Mouse (Mus musculus): ENCODE measurements around the gene Tesk2. TPM values are rescaled to one million over a fixed set of nuclear protein-coding genes. Genes with fewer than 3 reads are reported as not detected.
"Not testable (repeated sequence)": the region's sequence is repeated elsewhere in the genome, so short reads cannot be mapped to it uniquely, and the experiment has no call there.

Gene Tesk2
- polyA plus RNA-seq, 1 experiment from 2014 or later, result 4.3 TPM

GRCm38 (mm10) chr4:116830070-116830368, 109.3 kb downstream of the Tesk2 start:
- Histone ChIP-seq H3K9ac (replicated peaks) (peak overlapping the region; percentile 14; the same call in 1 of the 2 replicates), H3K4me2 (replicated peaks) (no peak overlapping the region), H3K36me3 (no peaks in the 10 kb centered on the region), H3K9me3 (no peaks in the 10 kb centered on the region), H3K4me1 (peaks cover 18% of the 10 kb centered on the region), H3K27ac (replicated peaks) (peak overlapping the region; percentile 73), H3K4me3 (no peak overlapping the region), H3K27me3 (no peaks in the 10 kb centered on the region)
- ATAC-seq (replicated peaks), result peak; percentile 65
- 3% methylated on average over 6 of the region's 6 CpGs for WGBS

- no peaks in the 10 kb centered on the region for H3K9me3 ChIP-seq
- H3K27ac ChIP-seq (replicated peaks), result no peak overlapping the region
- no peak overlapping the region for H3K4me2 ChIP-seq (replicated peaks)
- H3K9ac ChIP-seq (replicated peaks), result no peak overlapping the region
- no peaks in the 10 kb centered on the region for H3K27me3 ChIP-seq
- H3K4me1 ChIP-seq, result no peaks in the 10 kb centered on the region
- H3K4me3 ChIP-seq, result no peak overlapping the region
- ATAC-seq (replicated peaks), result no peak
- WGBS, result 29% methylated on average over 2 of the region's 2 CpGs
- no peaks in the 10 kb centered on the region for H3K36me3 ChIP-seq
Observed at GRCm38 (mm10) chr4:116838999-116839398, 118.3 kb downstream of the Tesk2 start.

- H3K27me3 ChIP-seq; H3K4me3 ChIP-seq; H3K4me1 ChIP-seq; ATAC-seq (replicated peaks); H3K9ac ChIP-seq (replicated peaks); H3K27ac ChIP-seq (replicated peaks); H3K36me3 ChIP-seq; H3K4me2 ChIP-seq (replicated peaks); H3K9me3 ChIP-seq: not testable (repeated sequence)
- WGBS, result 44% methylated on average over 26 of the region's 29 CpGs
Observed at GRCm38 (mm10) chr4:116840096-116840495, 119.3 kb downstream of the Tesk2 start.

GRCm38 (mm10) chr4:116840841-116841240, 120.1 kb downstream of the Tesk2 start:
- ATAC-seq (replicated peaks), result no peak
- no peak overlapping the region for H3K9ac ChIP-seq (replicated peaks)
- H3K4me3 ChIP-seq, result no peak overlapping the region
- H3K27me3 ChIP-seq, result no peaks in the 10 kb centered on the region
- H3K9me3 ChIP-seq, result no peaks in the 10 kb centered on the region
- 92% methylated on average over 6 of the region's 6 CpGs for WGBS
- no peak overlapping the region for H3K4me2 ChIP-seq (replicated peaks)
- no peak overlapping the region for H3K27ac ChIP-seq (replicated peaks)
- H3K36me3 ChIP-seq, result no peaks in the 10 kb centered on the region
- H3K4me1 ChIP-seq, result no peaks in the 10 kb centered on the region

- ATAC-seq (replicated peaks), result no peak
- H3K4me1 ChIP-seq, result no peaks in the 10 kb centered on the region
- H3K36me3 ChIP-seq, result no peaks in the 10 kb centered on the region
- H3K27ac ChIP-seq (replicated peaks), result no peak overlapping the region
- H3K9ac ChIP-seq (replicated peaks), result no peak overlapping the region
- H3K9me3 ChIP-seq, result no peaks in the 10 kb centered on the region
- H3K4me3 ChIP-seq, result no peak overlapping the region
- 91% methylated on average over 3 of the region's 3 CpGs for WGBS
- H3K27me3 ChIP-seq, result no peaks in the 10 kb centered on the region
- H3K4me2 ChIP-seq (replicated peaks), result no peak overlapping the region
Observed at GRCm38 (mm10) chr4:116844324-116844723, 123.6 kb downstream of the Tesk2 start.

- no peaks in the 10 kb centered on the region for H3K27me3 ChIP-seq
- H3K9ac ChIP-seq (replicated peaks), result no peak overlapping the region
- no peaks in the 10 kb centered on the region for H3K36me3 ChIP-seq
- 42% methylated on average over 3 of the region's 3 CpGs for WGBS
- H3K4me2 ChIP-seq (replicated peaks), result no peak overlapping the region
- no peaks in the 10 kb centered on the region for H3K9me3 ChIP-seq
- no peak overlapping the region for H3K27ac ChIP-seq (replicated peaks)
- no peak for ATAC-seq (replicated peaks)
- peaks cover 7% of the 10 kb centered on the region; the same call in 1 of the 2 replicates for H3K4me1 ChIP-seq
- H3K4me3 ChIP-seq, result no peak overlapping the region
Observed at GRCm38 (mm10) chr4:116849901-116850300, 129.2 kb downstream of the Tesk2 start.

GRCm38 (mm10) chr4:116854286-116854685, 133.5 kb downstream of the Tesk2 start:
- Histone ChIP-seq H3K9ac (replicated peaks) (no peak overlapping the region), H3K36me3 (no peaks in the 10 kb centered on the region), H3K27me3 (no peaks in the 10 kb centered on the region), H3K4me3 (no peak overlapping the region), H3K9me3 (no peaks in the 10 kb centered on the region), H3K27ac (replicated peaks) (no peak overlapping the region), H3K4me2 (replicated peaks) (no peak overlapping the region), H3K4me1 (peaks cover 7% of the 10 kb centered on the region; the same call in 1 of the 2 replicates)
- no peak for ATAC-seq (replicated peaks)
- 30% methylated on average over 2 of the region's 2 CpGs for WGBS

Other genes with a start within 250 kb of the Tesk2 start
- 18.0 and 18.6 TPM in 2 replicates for gene Ipp, start 213.4 kb upstream of the Tesk2 start, polyA plus RNA-seq (2015; fragmentation: Nextera tagmentation; extraction: Ambion mirVana)
- 21.9 and 26.8 TPM in 2 replicates for gene Tmem69, start 165.0 kb upstream of the Tesk2 start, polyA plus RNA-seq (2015; fragmentation: Nextera tagmentation; extraction: Ambion mirVana)
- 19.7 and 21.8 TPM in 2 replicates for gene Gpbp1l1, start 163.3 kb upstream of the Tesk2 start, polyA plus RNA-seq (2015; fragmentation: Nextera tagmentation; extraction: Ambion mirVana)
- 3.8 and 4.6 TPM in 2 replicates for gene Ccdc17, start 124.3 kb upstream of the Tesk2 start, polyA plus RNA-seq (2015; fragmentation: Nextera tagmentation; extraction: Ambion mirVana)
- gene Nasp, start 93.0 kb upstream of the Tesk2 start, polyA plus RNA-seq (2015; fragmentation: Nextera tagmentation; extraction: Ambion mirVana), result 131 and 133 TPM in 2 replicates
- gene Akr1a1, start 69.3 kb upstream of the Tesk2 start, polyA plus RNA-seq (2015; fragmentation: Nextera tagmentation; extraction: Ambion mirVana), result 775 and 779 TPM in 2 replicates
- 481 and 490 TPM in 2 replicates for gene Prdx1, start 35.4 kb upstream of the Tesk2 start, polyA plus RNA-seq (2015; fragmentation: Nextera tagmentation; extraction: Ambion mirVana)
- gene Mmachc, start 12.5 kb upstream of the Tesk2 start, polyA plus RNA-seq (2015; fragmentation: Nextera tagmentation; extraction: Ambion mirVana), result 25.5 and 27.7 TPM in 2 replicates
- gene Ccdc163, start 12.4 kb upstream of the Tesk2 start, polyA plus RNA-seq (2015; fragmentation: Nextera tagmentation; extraction: Ambion mirVana), result 17.2 and 19.5 TPM in 2 replicates
- gene Toe1, start 86.7 kb downstream of the Tesk2 start, polyA plus RNA-seq (2015; fragmentation: Nextera tagmentation; extraction: Ambion mirVana), result 29.0 and 31.9 TPM in 2 replicates
- 9.5 and 10.1 TPM in 2 replicates for gene Mutyh, start 86.8 kb downstream of the Tesk2 start, polyA plus RNA-seq (2015; fragmentation: Nextera tagmentation; extraction: Ambion mirVana)
- gene Hpdl, start 100.8 kb downstream of the Tesk2 start, polyA plus RNA-seq (2015; fragmentation: Nextera tagmentation; extraction: Ambion mirVana), result 0.59 and 0.73 TPM in 2 replicates
- 9.2 and 9.5 TPM in 2 replicates for gene Zswim5, start 156.4 kb downstream of the Tesk2 start, polyA plus RNA-seq (2015; fragmentation: Nextera tagmentation; extraction: Ambion mirVana)

Data from forebrain, embryonic 15.5 days (tissue).